Mouse (Mus musculus) lung, postnatal 0 days (tissue): Measurements from ENCODE around the gene Cpm. TPM values are rescaled to one million over a fixed set of nuclear protein-coding genes. Genes with fewer than 3 reads are reported as not detected.
"Not testable (repeated sequence)": the region's sequence is repeated elsewhere in the genome, so short reads cannot be mapped to it uniquely, and the experiment has no call there.

Source experiments
- ATAC-seq: fragments of 200-750 bp; cut with Nextera tagmentation; 2 replicates; pipeline ENCODE4 v1.8.0; 2017; ENCODE audit warnings: moderate library complexity
- DNase-seq: peaks from one replicate; pipeline ENCODE4 v3.0.0-alpha.2; 2016; ENCODE audit warnings: low spot score
- H3K27ac ChIP-seq: fragments of 300-500 bp; sonication (generic); 2 replicates; pipeline ENCODE4 v1.5.1; 2014; ENCODE audit warnings: antibody characterized with exemption, mild to moderate bottlenecking, low read length, mixed read lengths
- H3K27me3 ChIP-seq: fragments of 300-500 bp; sonication (generic); replicated peaks from 2 replicates; pipeline ENCODE4 v1.6.1; 2014; ENCODE audit warnings: low read length, mixed read lengths; ENCODE audit not compliant: insufficient read depth
- H3K36me3 ChIP-seq: fragments of 300-500 bp; sonication (generic); 2 replicates; pipeline ENCODE4 v1.6.1; 2014; ENCODE audit warnings: low read length, mixed read lengths; ENCODE audit not compliant: insufficient read depth
- H3K4me1 ChIP-seq: fragments of 300-500 bp; sonication (generic); 2 replicates; pipeline ENCODE4 v1.6.1; 2014; ENCODE audit warnings: antibody characterized with exemption, low read depth, low read length, mixed read lengths; ENCODE audit not compliant: insufficient read depth
- H3K4me2 ChIP-seq: fragments of 300-500 bp; sonication (generic); replicated peaks from 2 replicates; pipeline ENCODE4 v1.6.1; 2014; ENCODE audit warnings: low read depth, mild to moderate bottlenecking, low read length, moderate library complexity, mixed read lengths
- H3K4me3 ChIP-seq: fragments of 300-500 bp; sonication (generic); 2 replicates; pipeline ENCODE4 v1.5.1; 2014; ENCODE audit warnings: low read depth, low read length
- H3K9ac ChIP-seq: fragments of 300-500 bp; sonication (generic); replicated peaks from 2 replicates; pipeline ENCODE4 v1.6.1; 2014; ENCODE audit warnings: low read depth, mild to moderate bottlenecking
- H3K9me3 ChIP-seq: fragments of 300-500 bp; sonication (generic); 2 replicates; pipeline ENCODE4 v1.6.1; 2016; ENCODE audit warnings: low read length, mixed read lengths
- CTCF ChIP-seq: IDR thresholded peaks from 2 replicates; pipeline ENCODE4 v1.5.1; 2016; ENCODE audit warnings: antibody characterized with exemption, mild to moderate bottlenecking
- EP300 ChIP-seq: IDR thresholded peaks from 2 replicates; pipeline ENCODE4 v1.6.1; 2016; ENCODE audit warnings: antibody characterized with exemption, mild to moderate bottlenecking, control low read depth
- WGBS: fragments of 180-500 bp; shearing (Covaris S2); extraction: QIAGEN DNeasy Blood & Tissue Kit; methylation state at CpG from one replicate; pipeline ENCODE4 v1.1.7; 2014; 5-methylcytosine and 5-hydroxymethylcytosine counted together
- polyA plus RNA-seq: library from polyadenylated mRNA; unstranded; fragments of >200 nt; fragmentation: Nextera tagmentation; extraction: Ambion mirVana; gene quantifications from 2 replicates; pipeline ENCODE4 v1.2.1, GENCODE M21; 2015

Gene Cpm
- polyA plus RNA-seq, 1 experiment from 2014 or later: 250 TPM

- Histone ChIP-seq H3K4me2 (no peak overlapping the region), H3K4me3 (no peak overlapping the region), H3K36me3 (peaks cover 65% of the 10 kb centered on the region), H3K9me3 (no peaks in the 10 kb centered on the region), H3K27me3 (no peaks in the 10 kb centered on the region), H3K27ac (no peak overlapping the region), H3K9ac (no peak overlapping the region), H3K4me1 (no peaks in the 10 kb centered on the region)
- TF ChIP-seq EP300: no peak
- no peak for TF ChIP-seq CTCF
- DNase-seq (no peak), ATAC-seq (no peak)
- WGBS: 92% methylated on average over 1 of the region's 1 CpGs
Measured at GRCm38 (mm10) chr10:117700450-117700849, 71.2 kb downstream of the Cpm start.

GRCm38 (mm10) chr10:117701034-117701829 lies 71.9 kb downstream of the Cpm start:
- 90% methylated on average over 6 of the region's 6 CpGs for WGBS
- no peak overlapping the region for H3K9ac ChIP-seq
- H3K4me2 ChIP-seq: no peak overlapping the region
- no peaks in the 10 kb centered on the region for H3K4me1 ChIP-seq
- TF ChIP-seq EP300 (no peak), CTCF (no peak)
- H3K9me3 ChIP-seq: no peaks in the 10 kb centered on the region
- no peak for DNase-seq
- H3K27ac ChIP-seq: no peak overlapping the region
- no peaks in the 10 kb centered on the region for H3K27me3 ChIP-seq
- H3K36me3 ChIP-seq: peaks cover 58% of the 10 kb centered on the region
- ATAC-seq: no peak
- H3K4me3 ChIP-seq: no peak overlapping the region

- H3K27me3 ChIP-seq: no peaks in the 10 kb centered on the region
- TF ChIP-seq EP300: no peak
- no peak for TF ChIP-seq CTCF
- no peaks in the 10 kb centered on the region for H3K4me1 ChIP-seq
- peaks cover 48% of the 10 kb centered on the region for H3K36me3 ChIP-seq
- DNase-seq (no peak), ATAC-seq (no peak)
- H3K27ac ChIP-seq: no peak overlapping the region
- H3K9ac ChIP-seq: no peak overlapping the region
- H3K4me2 ChIP-seq: no peak overlapping the region
- WGBS: 97% methylated on average over 6 of the region's 6 CpGs
- no peaks in the 10 kb centered on the region for H3K9me3 ChIP-seq
- H3K4me3 ChIP-seq: no peak overlapping the region
Measured at GRCm38 (mm10) chr10:117702024-117702833, 72.9 kb downstream of the Cpm start.

GRCm38 (mm10) chr10:117703506-117703905 lies 74.2 kb downstream of the Cpm start:
- ATAC-seq: no peak
- peaks cover 38% of the 10 kb centered on the region for H3K36me3 ChIP-seq

GRCm38 (mm10) chr10:117704314-117704963 lies 75.1 kb downstream of the Cpm start:
- ATAC-seq, H3K4me1 ChIP-seq, H3K9me3 ChIP-seq, H3K9ac ChIP-seq, H3K27me3 ChIP-seq, H3K27ac ChIP-seq, H3K4me2 ChIP-seq, H3K4me3 ChIP-seq, DNase-seq: not testable (repeated sequence)
- 93% methylated on average over 6 of the region's 6 CpGs for WGBS
- peaks cover 31% of the 10 kb centered on the region for H3K36me3 ChIP-seq

More at GRCm38 (mm10) chr10:117703506-117703905, 74.2 kb downstream of the Cpm start:
- DNase-seq: no peak
- no peak overlapping the region for H3K27ac ChIP-seq
- no peaks in the 10 kb centered on the region for H3K27me3 ChIP-seq
- no peaks in the 10 kb centered on the region for H3K4me1 ChIP-seq
- H3K4me2 ChIP-seq: no peak overlapping the region
- no peak overlapping the region for H3K9ac ChIP-seq
- no peaks in the 10 kb centered on the region for H3K9me3 ChIP-seq
- 87% methylated on average over 3 of the region's 3 CpGs for WGBS
- no peak overlapping the region for H3K4me3 ChIP-seq
- TF ChIP-seq CTCF (no peak), EP300 (no peak)

GRCm38 (mm10) chr10:117704964-117705335 lies 75.7 kb downstream of the Cpm start:
- DNase-seq: no peak
- Histone ChIP-seq H3K27ac (no peak overlapping the region), H3K4me3 (no peak overlapping the region), H3K4me1 (0 out of 2 replicates have a peak, but pooled peaks cover 4% of the 10 kb centered on the region), H3K9me3 (no peaks in the 10 kb centered on the region), H3K27me3 (no peaks in the 10 kb centered on the region), H3K9ac (no peak overlapping the region), H3K4me2 (no peak overlapping the region), H3K36me3 (peaks cover 26% of the 10 kb centered on the region)
- 94% methylated on average over 6 of the region's 6 CpGs for WGBS
- no peak for ATAC-seq
- no peak for TF ChIP-seq CTCF
